Mouse (Mus musculus): Measurements from ENCODE around the gene Tmx4. TPM values are rescaled to one million over a fixed set of nuclear protein-coding genes. Genes with fewer than 3 reads are reported as not detected.

The Tmx4 gene
- 39.4 and 40.4 TPM in 2 replicates for polyA plus RNA-seq (2012; rRNA removed)

DNA sequence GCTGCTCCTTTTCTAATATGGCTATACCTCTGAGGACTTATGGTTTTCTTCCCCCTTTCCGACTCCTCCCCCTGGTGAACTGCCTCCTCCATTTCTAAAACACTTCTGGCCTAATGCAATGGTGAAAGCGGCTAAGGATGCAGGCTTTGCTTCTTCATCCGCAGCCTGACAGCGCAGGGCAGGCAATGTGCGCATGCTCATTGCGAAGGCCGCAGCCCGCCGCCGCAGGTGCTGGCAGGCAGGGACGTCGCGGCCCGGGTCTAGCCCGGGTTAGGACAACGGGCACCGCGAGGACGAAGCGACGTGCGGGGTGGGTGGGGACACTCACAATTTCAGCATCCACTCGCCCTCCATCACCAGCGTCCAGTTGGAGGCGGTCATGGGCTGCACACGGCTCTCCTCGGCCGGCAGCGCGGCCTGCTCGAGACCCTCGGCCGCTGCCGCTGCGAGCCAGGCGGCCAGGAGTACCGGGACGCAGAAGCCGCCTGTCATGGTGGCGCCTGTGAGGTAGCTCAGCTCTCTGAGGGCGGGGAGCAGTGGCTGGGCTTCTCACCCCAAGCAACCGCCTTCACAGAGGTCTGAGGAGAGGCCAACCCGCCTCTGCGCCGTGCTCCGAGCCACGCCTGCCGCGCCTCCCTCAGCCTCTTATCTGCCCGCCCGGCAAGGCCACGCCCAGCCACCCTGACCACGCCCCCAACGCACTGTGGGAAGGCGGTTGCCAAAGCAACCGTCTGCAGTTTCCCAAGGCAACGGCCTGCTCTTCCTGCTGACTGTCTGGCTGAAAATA is at the start of gene Tmx4:
Gene Tmx4 (minus strand): TSS at position 632 of the 787 bp plus-strand sequence.

DNA sequence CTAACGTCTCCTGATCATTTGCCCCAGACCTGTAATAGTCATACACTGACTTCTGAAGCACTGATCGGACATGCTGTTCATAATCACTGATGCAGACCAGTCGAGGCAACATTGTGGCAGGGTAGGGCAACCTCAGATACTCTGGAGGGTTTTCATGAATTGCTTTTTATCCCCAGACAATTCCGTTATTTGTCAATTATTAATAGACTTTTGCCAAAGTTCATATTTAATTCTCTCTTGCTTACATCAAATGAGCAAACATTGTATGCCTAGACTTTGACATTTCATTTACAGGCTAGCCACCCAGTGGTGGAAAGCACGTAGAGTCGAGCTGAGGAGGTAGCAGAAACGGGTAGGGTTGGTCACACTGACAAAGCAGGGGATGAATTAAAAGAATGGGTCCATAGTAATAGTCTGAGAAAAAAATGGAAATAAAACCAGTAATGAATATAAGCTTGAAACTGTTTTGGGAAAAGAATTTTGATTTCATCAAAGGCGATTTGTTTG is 89.7 kb downstream of the Tmx4 start, which contains the start of gene Hao1:
Gene Hao1 (minus strand): TSS at position 148 of the 507 bp plus-strand sequence.

Other genes with a start within 250 kb of the Tmx4 start
- gene Hao1, start 89.8 kb downstream of the Tmx4 start, polyA plus RNA-seq (2012; rRNA removed), result 0.07 TPM in 1 of 2 replicates, not detected in the other
- 10.7 and 11.1 TPM in 2 replicates for gene Plcb1, start 141.9 kb upstream of the Tmx4 start, polyA plus RNA-seq (2012; rRNA removed)

Data from central nervous system, embryonic 14 days (tissue).